Mouse (Mus musculus): ENCODE measurements around the gene Ntn1. TPM values are rescaled to one million over a fixed set of nuclear protein-coding genes. Genes with fewer than 3 reads are reported as not detected.

Ntn1 gene
- total RNA-seq, 2 experiments from 2014 or later, result 3.6 to 4.1 TPM

DNA sequence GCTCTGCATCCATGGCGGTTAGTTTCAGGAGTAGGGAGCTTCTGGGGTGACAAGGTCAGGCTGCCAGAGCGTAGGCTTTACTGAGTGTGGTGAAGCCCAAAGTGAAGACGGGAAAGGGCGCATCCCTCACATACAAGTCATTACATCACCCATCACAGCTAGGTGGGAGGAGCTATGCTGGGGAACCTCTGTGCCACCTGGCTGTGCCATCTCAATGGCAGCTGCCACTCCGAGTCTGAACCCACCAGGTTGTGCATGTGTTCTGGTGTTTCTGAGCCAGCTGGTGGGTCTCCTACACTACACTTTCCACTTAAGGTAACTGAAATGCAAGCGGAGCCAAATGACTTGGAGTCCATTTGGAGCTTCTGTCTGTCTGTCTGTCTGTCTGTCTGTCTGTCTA is 172.8 kb downstream of the Ntn1 start:
- DNase-seq, result no peak
- intact Hi-C loops (cut with DNase I), result no loop called here

DNA sequence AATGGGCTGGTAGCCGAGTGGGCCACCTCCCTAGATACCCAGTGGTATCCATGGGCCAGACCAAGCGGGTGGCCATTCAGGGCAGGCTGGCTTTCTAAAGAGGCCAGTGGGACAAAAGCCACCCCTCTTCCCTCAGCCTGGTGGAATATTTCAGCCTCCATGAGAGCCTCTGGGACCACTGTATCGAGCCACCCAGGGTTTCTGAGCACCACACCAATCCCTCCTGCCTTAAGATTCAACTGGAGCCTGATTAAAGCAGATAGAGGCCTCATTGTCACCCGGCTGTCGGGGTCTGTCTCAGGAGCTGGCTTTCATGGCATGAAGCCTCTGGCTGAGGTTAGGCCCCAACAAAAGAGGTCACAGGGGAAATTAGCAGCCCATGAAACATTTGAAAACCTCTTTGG is 174.0 kb downstream of the Ntn1 start:
- DNase-seq, result no peak
- intact Hi-C loops (cut with DNase I), result no loop called here

DNA sequence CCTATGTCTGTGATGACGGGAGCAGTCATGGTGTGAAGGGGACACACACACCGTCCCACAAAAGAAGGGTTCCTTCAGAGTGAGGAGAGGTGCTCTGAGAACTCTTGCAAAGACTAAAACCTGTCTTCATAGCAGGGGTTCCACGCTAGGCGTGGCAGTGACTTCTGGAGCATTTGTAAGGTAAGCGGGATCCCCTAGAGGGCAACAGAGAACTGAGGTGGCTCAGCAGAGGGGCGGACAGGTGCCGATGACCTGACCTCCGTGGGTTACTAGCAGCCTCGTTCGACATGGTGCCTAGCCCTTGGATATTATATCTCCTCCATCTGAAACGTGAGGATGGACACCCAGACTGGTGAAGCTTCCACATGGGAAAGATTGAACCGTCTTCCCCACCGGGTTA is 177.5 kb downstream of the Ntn1 start:
- DNase-seq, result no peak
- intact Hi-C loops (cut with DNase I), result no loop called here

DNA sequence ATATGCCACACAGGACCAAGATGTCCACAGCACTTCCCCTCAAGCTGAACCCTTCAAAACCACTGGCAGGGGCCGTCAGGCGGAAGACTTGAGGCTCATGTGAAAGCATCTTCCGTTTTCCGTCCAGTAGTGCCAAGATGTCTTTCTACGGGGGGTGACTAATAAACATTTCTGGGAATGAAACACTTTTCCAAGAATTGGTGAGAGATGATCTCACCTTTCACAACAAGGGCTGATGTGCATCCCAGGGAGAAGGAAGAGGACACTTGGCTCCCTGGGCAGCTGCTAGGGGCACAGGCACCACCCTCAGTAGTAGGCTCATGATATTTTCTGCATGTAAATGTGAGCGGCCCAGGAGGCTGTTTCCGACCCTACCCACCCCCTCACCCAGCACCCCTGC is 178.4 kb downstream of the Ntn1 start:
- intact Hi-C loops (cut with DNase I), result no loop called here
- no peak for DNase-seq

DNA sequence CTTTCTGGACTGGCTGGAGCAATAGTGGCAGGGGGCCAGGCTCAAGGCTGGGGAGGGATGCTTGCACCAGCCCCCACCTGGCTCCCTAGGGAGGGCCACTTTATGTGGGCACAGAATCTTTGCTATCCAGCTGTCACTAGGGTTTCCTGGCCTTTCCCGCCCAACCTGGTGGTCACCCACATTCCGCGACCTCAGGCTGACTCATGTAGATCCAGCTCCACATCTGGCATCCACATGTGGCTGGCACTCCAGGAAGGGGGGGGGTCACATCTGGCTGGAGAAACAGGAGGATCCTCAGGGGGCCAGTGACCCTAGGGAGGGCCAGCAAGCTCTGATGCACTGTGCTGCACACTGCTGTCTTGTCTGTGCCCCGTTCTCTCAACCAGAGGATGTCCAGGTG is 179.9 kb downstream of the Ntn1 start:
- intact Hi-C loops (cut with DNase I), result no loop called here

DNA sequence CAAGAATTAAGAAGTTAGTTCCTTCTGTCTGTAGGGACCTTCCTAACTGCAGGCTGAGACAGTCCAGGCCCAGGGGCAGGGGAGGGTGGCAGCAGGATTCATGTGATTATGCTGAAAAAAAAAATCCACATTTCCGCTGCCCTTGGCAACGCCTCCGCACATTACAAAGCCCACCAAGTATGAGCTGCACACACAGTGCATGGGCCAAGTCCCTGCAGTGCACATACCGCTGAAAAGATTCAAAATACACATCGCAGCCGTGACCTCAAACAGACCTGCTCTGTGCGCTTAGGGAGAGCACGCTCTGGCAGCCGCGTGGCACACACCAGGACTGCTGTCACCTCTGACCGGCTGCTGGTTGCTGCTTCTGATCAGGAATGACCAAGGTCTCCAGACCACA is 184.6 kb downstream of the Ntn1 start:
- intact Hi-C loops (cut with DNase I), result no loop called here
- no peak for DNase-seq

More for the DNA sequence above, 179.9 kb downstream of the Ntn1 start:
- DNase-seq, result no peak

DNA sequence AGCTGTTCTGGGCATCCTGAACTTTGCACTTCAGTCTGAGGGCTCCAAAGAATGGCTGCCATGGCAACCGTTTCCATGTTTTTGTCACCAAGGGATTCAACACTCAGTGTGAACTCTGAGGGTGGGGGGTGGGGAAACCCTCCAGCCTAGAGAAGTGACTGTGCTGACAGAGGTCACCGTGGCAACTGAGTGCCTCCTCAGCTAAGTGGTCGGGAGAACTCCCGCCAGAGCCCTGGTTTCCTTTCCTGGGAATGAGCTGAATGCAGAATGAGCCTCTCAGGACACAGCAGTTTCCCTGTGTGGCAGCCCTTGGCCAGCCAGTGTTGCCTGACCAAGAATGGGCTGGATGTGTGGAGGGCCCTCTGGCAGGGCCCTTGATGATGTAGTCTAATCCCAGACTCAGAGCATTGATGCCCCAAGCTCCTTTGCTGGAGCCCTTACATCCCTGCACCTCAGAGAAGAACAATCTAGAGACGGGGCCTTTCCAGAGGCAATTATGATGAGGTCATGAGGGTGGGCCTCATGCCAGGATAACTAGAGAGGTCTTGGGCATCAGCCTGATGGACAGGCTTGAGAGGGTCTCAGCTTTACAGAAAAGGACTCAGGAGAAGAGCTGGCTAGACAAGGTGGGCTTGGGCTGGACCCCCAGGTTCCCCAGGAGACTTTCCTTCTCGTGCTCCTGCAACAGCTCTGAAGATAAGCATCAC is 185.3 kb downstream of the Ntn1 start:
- DNase-seq, result no peak
- intact Hi-C loops (cut with DNase I), result no loop called here

DNA sequence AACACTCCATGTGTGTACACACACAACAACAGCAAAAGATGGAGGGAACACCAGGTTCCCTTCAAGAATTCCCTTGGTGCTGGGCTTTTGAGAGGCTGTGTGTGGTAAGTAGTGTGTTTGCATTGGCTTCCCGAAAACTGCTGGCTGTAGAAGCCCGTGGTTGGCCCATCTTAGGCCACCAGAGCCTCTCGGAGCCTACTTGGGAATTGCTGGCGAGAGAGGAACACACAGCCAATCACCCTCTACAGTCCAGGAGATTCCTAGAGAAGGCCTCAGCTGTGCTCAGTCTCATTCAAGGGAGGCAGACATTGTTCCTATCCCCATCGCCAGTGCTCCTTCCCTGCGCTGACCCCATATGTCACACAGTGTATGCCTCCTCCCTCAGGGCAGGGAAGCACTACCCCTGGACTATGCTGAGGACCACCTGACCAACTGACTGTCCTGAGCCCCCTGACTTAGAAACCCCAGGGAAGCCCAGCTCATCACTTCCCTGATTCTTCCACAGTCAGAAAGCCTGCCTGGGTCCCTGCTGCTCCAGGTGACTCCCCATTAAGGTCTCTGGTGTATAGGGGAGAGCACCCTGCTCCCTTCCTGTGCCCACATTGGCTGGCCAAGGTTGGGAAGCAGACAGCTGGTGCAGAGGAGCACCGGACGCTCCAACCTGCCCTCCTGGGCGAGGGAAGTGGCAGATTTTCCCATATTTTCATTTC is 186.0 kb downstream of the Ntn1 start:
- no peak for DNase-seq
- intact Hi-C loops (cut with DNase I), result no loop called here

DNA sequence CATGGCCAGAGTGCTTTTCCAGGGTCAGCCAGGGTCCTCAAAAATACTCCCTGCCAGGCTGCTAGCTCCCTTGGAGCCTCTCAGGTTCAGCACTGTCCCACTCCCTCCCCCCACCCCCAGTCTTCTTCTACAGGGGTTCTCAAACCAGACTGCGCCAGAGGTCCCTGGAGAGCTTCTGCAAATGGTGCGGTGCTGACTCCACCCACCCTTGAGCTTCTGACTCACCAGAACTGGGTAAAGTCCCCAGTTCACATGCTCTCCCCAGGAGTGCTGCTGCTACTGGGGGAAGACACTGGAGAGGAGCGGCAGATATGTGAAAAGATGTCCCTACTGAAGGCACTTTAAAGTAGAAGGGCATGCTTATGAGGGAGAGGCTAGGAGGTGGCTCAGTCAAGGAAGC is 186.7 kb downstream of the Ntn1 start:
- intact Hi-C loops (cut with DNase I), result no loop called here
- DNase-seq, result no peak

DNA sequence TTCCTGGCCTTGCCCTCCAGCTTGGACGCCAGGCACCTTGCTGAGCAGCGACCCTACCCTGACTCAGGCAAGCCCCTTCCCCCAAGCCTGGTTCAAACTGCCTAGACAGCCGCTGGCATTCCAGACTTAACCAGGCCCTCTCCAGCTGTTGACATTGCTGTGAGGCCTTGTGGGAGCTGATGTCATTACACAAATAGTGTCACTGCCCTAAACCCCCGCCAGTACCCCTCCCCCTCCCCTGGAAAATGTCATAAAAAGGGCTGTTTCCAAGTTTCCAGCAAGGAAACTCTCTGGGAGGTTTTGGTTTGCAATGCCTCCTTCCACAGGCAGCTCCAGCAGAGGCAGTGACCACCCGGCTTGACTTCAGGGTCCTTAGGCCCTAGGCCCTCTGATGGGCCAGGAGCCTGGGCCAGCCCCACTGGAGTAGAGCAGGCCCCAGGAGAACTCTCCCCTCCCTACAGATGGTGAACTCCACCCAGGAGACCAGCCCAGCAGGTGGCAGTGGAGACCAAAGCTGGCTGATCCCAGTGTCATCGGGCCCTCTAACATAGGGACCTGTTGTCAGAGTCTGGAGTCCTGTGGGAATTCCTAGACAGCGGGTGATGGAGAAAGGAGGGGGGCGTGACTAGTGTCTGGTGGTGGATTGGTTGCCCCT is 188.6 kb downstream of the Ntn1 start:
- intact Hi-C loops (cut with DNase I), result loop anchor here (1.0 kb wide), 1 partner anchor 196 kb away; no protein-coding TSS in a partner anchor
- peak; percentile 37 to 38 for DNase-seq

DNA sequence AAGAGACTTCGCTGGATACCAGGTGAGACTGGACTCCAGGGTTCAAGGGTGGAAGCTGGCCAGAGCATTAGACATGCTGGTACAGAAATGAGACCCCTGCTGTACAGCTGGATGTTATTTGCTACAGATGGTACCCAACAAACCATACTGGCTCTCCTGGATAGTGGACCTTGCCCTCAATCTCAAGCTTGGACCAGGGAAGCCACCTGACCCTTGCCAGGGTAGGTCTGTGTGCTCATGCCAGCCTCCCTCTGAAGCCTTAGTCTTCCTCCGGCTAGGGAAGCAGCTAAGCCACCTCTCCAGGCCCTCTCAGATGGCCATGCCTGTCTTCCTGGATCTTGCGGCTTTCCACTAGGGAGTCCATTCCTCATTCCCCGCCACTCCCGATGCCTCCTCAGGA is 189.9 kb downstream of the Ntn1 start:
- intact Hi-C loops (cut with DNase I), result no loop called here
- no peak for DNase-seq

DNA sequence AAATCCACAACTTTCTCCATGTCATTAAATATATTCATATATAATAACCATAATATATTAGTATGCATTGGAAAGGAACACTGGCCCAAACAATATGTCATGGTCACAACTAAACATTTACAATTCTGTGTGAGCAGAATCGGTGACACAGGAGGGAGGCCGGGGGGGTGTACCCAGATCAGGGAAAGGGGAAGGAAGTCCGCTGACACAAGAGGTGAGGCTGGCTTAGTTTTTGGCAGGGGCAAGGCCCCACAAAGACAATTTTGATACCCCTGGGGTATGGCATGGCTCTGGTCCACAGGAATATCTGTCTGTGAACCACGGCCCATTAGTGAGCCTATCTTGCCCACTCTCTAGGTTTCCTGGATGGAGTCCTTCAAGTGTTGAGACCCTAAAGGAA is 191.1 kb downstream of the Ntn1 start:
- intact Hi-C loops (cut with DNase I), result no loop called here
- DNase-seq, result no peak

DNA sequence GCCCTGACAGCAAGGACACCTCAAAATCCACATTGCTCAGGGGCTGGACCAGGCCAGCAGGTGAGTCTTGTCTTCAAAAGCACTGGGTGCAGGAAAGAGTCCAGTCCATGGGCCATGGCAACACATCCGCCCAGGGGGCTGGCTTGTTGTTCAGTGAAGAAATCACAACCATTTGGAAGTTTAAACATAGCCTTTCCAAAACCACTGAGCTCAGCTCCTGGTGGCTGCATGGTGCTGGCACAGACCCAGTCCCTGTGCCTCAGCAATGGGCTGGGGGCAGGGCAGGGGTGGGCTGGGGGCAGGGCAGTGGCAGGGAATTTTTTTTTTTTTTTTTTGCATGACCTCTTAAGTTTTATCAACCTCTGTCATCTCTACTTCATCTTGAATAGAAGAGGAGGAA is 192.0 kb downstream of the Ntn1 start:
- intact Hi-C loops (cut with DNase I), result no loop called here
- no peak for DNase-seq

DNA sequence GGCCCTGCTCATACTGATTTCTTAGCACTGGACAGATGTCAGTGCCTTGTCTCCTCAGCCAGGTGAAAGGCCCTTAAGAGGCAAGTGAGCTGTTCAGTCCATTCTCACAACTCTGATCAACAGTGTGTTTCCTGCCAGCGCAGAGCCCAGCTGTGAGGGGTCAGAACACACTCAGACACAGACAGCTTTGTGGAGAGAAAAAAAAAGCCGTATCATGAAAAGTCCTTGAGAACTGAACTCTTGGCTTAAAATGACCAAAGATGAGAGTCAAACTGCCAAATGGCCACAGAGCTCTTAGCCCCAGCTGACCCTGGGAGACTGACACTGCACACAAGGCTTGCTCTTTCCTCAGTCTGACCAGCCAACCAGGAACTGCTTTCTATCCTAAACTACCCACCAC is 192.6 kb downstream of the Ntn1 start:
- intact Hi-C loops (cut with DNase I), result no loop called here
- DNase-seq, result no peak

DNA sequence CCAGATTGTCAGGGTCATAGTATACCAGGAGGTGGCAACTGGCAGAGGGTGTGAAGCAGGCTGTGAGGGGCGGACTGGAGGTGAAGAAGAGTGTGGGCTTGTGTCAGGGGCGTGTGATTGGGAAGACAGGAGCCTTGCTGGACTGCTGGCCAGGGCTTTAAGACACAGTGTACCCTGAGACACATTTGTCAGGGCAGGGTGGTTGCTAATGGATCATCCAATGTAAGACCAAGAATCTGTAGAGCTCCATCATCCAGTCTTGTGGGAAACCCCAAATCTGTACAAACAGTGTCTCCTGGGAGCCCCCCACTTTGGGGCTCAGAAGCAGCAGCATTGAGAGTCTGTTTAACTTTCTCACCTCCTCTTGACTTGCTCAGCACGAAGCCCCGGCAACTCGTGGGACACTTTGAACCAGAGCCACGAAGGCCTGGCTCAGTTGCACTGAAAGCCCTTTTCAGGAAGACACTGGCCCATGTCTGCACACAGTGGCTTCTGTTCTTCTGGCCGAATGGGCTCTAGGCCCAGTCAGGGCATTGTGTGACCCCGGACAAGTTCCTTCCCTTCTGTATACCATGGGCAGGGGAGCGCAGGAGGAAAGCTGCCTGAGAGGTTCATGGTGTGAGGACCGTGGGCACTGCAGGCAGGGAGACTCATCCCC is 194.9 kb downstream of the Ntn1 start:
- intact Hi-C loops (cut with DNase I), result no loop called here
- DNase-seq, result no peak

DNA sequence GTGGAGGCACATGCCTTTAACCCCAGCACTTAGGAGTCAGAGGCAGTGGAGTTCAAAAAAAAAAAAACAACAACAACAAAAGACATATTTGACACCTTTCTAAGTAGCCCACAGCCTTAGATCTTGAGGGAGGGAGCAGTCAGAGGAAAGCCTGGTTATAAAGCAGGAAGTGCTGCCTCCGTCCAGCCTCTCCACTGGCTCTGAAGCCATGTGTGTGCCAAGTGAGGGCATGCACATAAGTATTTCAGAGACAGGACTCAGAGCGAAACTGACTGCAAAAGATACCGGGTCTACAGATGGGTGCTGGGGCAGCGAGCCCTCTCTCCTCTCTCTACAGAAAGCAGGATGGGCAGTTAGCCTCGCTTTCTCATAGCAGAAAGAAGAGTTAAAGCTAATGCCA is 196.2 kb downstream of the Ntn1 start:
- intact Hi-C loops (cut with DNase I), result no loop called here
- DNase-seq, result no peak

DNA sequence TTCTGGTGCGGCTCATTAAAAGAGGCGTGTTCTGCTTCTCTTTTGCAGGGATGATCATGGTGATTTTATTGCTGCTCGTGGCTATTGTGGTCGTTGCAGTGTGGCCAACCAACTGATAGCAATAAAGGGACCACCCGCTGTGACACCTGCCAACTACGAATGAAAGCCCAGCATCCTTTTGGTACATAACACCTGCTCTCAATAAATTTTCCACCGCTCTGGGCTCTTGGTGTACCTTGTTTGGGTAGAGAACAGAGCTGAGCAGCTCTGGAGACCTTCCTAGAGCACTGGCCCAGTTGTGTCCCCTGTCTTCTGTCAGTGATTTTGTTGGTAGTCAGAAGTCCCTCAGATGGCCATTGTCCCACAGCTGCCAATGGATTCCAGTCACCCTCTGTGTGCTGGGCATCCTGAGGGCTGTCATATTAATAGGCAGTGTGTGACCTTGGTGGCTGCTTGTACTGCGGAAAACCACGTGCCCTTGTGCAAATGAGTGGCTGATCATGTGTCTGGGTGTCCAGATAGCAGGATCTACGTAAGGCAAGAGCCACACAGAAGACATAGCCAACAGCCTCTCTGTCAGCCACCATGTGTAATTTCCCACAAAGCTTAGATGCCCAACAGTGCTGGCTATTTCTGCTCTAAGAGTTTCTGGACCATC is 196.8 kb downstream of the Ntn1 start:
- DNase-seq, result no peak
- intact Hi-C loops (cut with DNase I), result no loop called here

DNA sequence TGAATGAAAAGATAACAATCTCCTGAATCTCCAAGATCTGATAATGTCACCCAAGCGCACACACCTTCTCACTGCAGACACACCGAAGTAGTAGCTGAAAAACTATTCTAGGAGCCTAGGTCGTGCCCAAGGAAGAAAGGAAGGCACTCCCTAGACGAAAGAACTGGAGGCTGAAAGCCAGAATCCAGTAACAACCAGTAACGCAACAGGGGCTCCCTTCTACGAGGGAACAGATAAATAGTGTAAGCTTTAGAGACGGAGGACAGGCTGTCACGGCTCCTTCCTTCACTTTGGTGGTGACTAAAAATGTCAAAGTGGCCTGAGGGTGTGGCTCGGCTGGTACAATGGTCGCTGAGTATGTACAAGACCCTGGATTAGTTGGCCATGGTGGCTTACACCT is 198.1 kb downstream of the Ntn1 start:
- intact Hi-C loops (cut with DNase I), result no loop called here
- no peak for DNase-seq

DNA sequence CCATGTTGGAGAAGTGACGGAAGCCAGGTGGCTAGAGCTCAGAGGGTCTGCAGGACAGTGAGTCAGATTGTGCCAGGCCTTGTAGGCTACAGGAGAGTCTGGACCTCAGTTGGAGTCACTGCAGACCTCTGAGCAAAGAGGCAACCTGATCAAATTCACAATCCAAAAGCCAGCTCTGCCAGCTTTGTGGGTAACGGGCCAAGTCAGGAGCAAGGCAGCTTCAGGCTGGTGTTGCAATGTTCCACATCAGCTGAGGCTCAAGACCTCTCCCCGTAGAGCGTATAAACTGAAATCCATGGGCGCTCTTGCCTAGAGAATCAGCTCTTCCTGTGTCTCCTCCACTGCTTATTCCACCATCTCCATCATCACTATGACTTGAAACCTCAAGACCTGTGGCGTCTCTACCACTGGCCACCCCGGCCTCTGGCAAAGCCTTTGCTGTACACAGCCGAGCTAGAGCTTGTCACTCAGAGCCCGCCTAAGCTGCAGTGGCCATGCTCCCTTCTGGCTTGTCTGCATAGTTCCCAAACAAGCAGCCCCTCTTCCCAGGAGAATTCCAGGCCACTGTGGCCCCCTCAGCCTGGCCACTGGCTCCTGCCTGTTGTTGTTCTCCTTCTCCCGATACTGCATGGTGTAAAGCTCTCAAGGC is 198.7 kb downstream of the Ntn1 start:
- intact Hi-C loops (cut with DNase I), result no loop called here

DNA sequence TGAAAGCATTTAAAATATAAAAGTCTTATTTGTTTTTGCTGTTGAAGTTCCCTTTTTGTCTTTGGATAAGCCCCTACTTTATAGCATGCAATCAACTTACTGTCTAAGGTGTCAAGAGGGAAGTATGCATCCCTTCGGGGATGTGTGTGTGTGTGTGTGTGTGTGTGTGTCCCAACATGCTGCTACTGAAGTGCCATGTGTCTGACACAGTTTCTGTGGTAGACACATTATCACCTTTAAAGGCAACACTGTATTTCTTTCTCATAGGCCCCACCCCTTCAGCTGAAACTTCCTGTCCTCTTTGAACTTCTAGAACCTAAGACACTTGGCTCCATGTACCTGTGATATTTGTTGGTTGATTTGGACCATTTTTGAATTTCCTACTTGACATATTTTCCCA is 199.6 kb downstream of the Ntn1 start:
- intact Hi-C loops (cut with DNase I), result no loop called here
- no peak for DNase-seq

More for the DNA sequence above, 198.7 kb downstream of the Ntn1 start:
- no peak for DNase-seq

Measured in gastrocnemius, postnatal 36 days (tissue).